Mouse (Mus musculus): ENCODE results near the gene Axin1. TPM values are rescaled to one million over a fixed set of nuclear protein-coding genes. Genes with fewer than 3 reads are reported as not detected.

Gene Axin1
- total and polyA plus RNA-seq, 3 experiments, result 27.8 to 38.8 (median 28.5) TPM

DNA sequence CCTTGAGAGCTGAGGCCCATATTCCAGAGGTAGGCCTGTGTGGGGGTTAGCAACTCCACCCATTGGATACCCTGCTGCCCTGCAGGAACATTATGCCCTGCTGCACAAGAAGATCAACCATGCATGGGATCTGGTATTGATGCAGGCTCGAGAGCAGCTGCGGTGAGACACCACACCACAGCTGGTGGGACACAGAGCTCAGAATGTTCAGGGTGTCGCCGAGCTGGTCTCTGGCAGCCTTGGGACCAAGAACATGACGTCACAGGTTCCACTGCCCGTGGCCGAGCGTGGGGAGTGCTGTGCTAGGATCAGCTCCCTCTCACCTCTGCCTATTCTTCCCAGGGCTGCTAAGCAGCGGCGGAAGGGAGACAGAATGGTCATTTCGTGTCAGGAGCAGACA is 66.3 kb downstream of the Axin1 start:
- Histone ChIP-seq H3K36me3 (replicated peaks in 1 of 2; ENCODE audit: control insufficient read depth in 1 of 2, insufficient read depth in 1 of 2, low read length in 1 of 2) (no peaks in the 10 kb centered on the region), H3K4me2 (ENCODE audit: insufficient read depth, low read depth, poor library complexity, severe bottlenecking) (no peak overlapping the region), H3K27me3 (replicated peaks) (peaks cover 66% of the 10 kb centered on the region), H3K4me1 (ENCODE audit: control insufficient read depth in 1 of 2, insufficient read depth in 2 of 2) (peaks cover 5 to 10% of the 10 kb centered on the region in 2 experiments; a peak in 3 of 4 replicates), H3K9me3 (replicated peaks; ENCODE audit: low read length) (no peaks in the 10 kb centered on the region), H3K9ac (ENCODE audit: insufficient read depth, low read depth) (no peak overlapping the region), H3K27ac (ENCODE audit: insufficient read depth, low read depth) (no peak overlapping the region), H3K4me3 (replicated peaks in 1 of 3; ENCODE audit: low read depth in 2 of 3, low read length in 2 of 3, poor library complexity in 1 of 3) (no peak overlapping the region), H3K79me2 (replicated peaks; ENCODE audit: control insufficient read depth, extremely low read depth, insufficient read depth, poor library complexity, severe bottlenecking) (no peaks in the 10 kb centered on the region)
- TF ChIP-seq TCF12 (IDR thresholded peaks at IDR 0.05; ENCODE audit: low read depth, low read length) (no peak), MAX (IDR thresholded peaks at IDR 0.05; ENCODE audit: low read length) (no peak), RCOR1 (conservative IDR thresholded peaks at IDR 0.05; ENCODE audit: low read depth, low read length) (no peak), HCFC1 (IDR thresholded peaks at IDR 0.05; ENCODE audit: low read depth, low read length) (no peak), TBP (conservative IDR thresholded peaks at IDR 0.05; ENCODE audit: low read depth, low read length) (no peak), ZMIZ1 (IDR thresholded peaks at IDR 0.05; ENCODE audit: low read depth, low read length) (no peak), JUND (conservative IDR thresholded peaks at IDR 0.05; ENCODE audit: low read depth, low read length) (no peak), SMC3 (IDR thresholded peaks at IDR 0.05; ENCODE audit: low read depth, low read length) (no peak), CTCF (conservative IDR thresholded peaks at IDR 0.05 in 1 of 2, IDR thresholded peaks at IDR 0.05 in 1 of 2; ENCODE audit: low read depth in 2 of 2, low read length in 2 of 2) (no peak), ZNF384 (IDR thresholded peaks at IDR 0.05; ENCODE audit: low read depth, low read length) (no peak), MEF2A (IDR thresholded peaks at IDR 0.05; ENCODE audit: borderline replicate concordance, low read depth, low read length) (no peak), NELFE (IDR thresholded peaks at IDR 0.05; ENCODE audit: low read depth, low read length) (no peak)
- dilution Hi-C loops (cut with MboI; ENCODE audit: extremely low pct_ligation_motif_present, extremely low pct_unique_long_range_greater_than_20kb, low sequenced_read_pairs), result no loop called here
- in situ Hi-C loops (cut with MboI; ENCODE audit: low pct_ligation_motif_present, low pct_unique_long_range_greater_than_20kb, low sequenced_read_pairs), result no loop called here
- no peak for DNase-seq (ENCODE audit: extremely low read depth)

DNA sequence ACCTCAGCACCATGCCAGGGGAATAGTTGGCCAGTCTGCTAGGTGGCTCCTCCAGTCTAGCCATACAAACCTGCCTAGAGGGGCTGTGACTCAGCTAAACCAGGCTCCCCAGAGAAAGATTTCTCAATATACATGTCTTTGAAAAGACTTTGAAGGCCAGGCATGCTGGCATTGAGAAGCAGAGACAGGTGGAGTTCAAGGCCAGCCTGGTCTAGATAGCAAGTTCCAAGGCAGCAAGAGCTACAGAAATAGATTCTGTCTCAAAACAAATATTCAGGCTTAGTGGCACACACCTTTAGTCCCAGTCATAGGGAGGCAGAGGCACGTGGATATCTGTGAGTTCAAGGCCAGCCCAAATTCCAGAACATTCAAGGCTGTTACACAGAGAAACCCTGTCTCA is 67.9 kb downstream of the Axin1 start:
- Histone ChIP-seq H3K36me3 (replicated peaks in 1 of 2; ENCODE audit: control insufficient read depth in 1 of 2, insufficient read depth in 1 of 2, low read length in 1 of 2) (no peaks in the 10 kb centered on the region), H3K9me3 (replicated peaks; ENCODE audit: low read length) (no peaks in the 10 kb centered on the region), H3K4me3 (replicated peaks in 1 of 3; ENCODE audit: low read depth in 2 of 3, low read length in 2 of 3, poor library complexity in 1 of 3) (no peak overlapping the region)

More for the DNA sequence above, 67.9 kb downstream of the Axin1 start:
- in situ Hi-C loops (cut with MboI; ENCODE audit: low pct_ligation_motif_present, low pct_unique_long_range_greater_than_20kb, low sequenced_read_pairs), result no loop called here
- dilution Hi-C loops (cut with MboI; ENCODE audit: extremely low pct_ligation_motif_present, extremely low pct_unique_long_range_greater_than_20kb, low sequenced_read_pairs), result no loop called here
- TF ChIP-seq E2F4 (IDR thresholded peaks at IDR 0.05; ENCODE audit: insufficient replicate concordance, low read depth, low read length) (no peak), UBTF (IDR thresholded peaks at IDR 0.05; ENCODE audit: low read depth, low read length) (no peak), NRF1 (IDR thresholded peaks at IDR 0.05; ENCODE audit: low read depth, low read length) (no peak), KAT2A (IDR thresholded peaks at IDR 0.05; ENCODE audit: insufficient replicate concordance, low read length) (no peak), MAFK (IDR thresholded peaks at IDR 0.05; ENCODE audit: insufficient replicate concordance, low read length) (no peak), MAZ (IDR thresholded peaks at IDR 0.05; ENCODE audit: low read depth, low read length) (no peak), ZC3H11A (IDR thresholded peaks at IDR 0.05; ENCODE audit: low read depth, low read length) (no peak), HCFC1 (IDR thresholded peaks at IDR 0.05; ENCODE audit: low read depth, low read length) (no peak), ZKSCAN1 (IDR thresholded peaks at IDR 0.05; ENCODE audit: borderline replicate concordance, low read depth, low read length) (no peak)
- no peak overlapping the region for H3K9ac ChIP-seq (ENCODE audit: insufficient read depth, low read depth)
- H3K4me2 ChIP-seq (ENCODE audit: insufficient read depth, low read depth, poor library complexity, severe bottlenecking), result no peak overlapping the region
- no peak for DNase-seq (ENCODE audit: extremely low read depth)
- peaks cover 64% of the 10 kb centered on the region for H3K27me3 ChIP-seq (replicated peaks)
- H3K4me1 ChIP-seq (ENCODE audit: control insufficient read depth in 1 of 2, insufficient read depth in 2 of 2), result peaks cover 5 to 10% of the 10 kb centered on the region in 2 experiments; a peak in 3 of 4 replicates
- no peak overlapping the region for H3K27ac ChIP-seq (ENCODE audit: insufficient read depth, low read depth)
- H3K79me2 ChIP-seq (replicated peaks; ENCODE audit: control insufficient read depth, extremely low read depth, insufficient read depth, poor library complexity, severe bottlenecking), result no peaks in the 10 kb centered on the region

Data from CH12.LX (cell line).